Mouse (Mus musculus) thymus, adult 2 months (tissue): ENCODE data around the gene Rbp2. TPM values are rescaled to one million over a fixed set of nuclear protein-coding genes. Genes with fewer than 3 reads are reported as not detected.

Experiments
- DNase-seq: peaks from one replicate; pipeline ENCODE4 v3.0.0; 2021
- H3K27ac ChIP-seq: fragments of 200-500 bp; 2 replicates; pipeline ENCODE4 v1.5.1; 2012; ENCODE audit warnings: low read length, control low read depth; ENCODE audit not compliant: control insufficient read depth, insufficient read depth
- H3K27me3 ChIP-seq: fragments of 200-500 bp; 2 replicates; pipeline ENCODE4 v1.6.1; 2012; ENCODE audit warnings: mild to moderate bottlenecking, low read length, moderate library complexity, mixed read lengths; ENCODE audit not compliant: control insufficient read depth, insufficient read depth
- H3K36me3 ChIP-seq: fragments of 200-500 bp; 2 replicates; pipeline ENCODE4 v1.6.1; 2012; ENCODE audit warnings: mild to moderate bottlenecking, low read length, moderate library complexity; ENCODE audit not compliant: control insufficient read depth, insufficient read depth
- H3K4me1 ChIP-seq: fragments of 200-500 bp; replicated peaks from 2 replicates; pipeline ENCODE4 v1.6.1; 2012; ENCODE audit warnings: low read length; ENCODE audit not compliant: control insufficient read depth, insufficient read depth
- H3K4me3 ChIP-seq: fragments of 200-500 bp; 2 replicates; pipeline ENCODE4 v1.5.1; 2012; ENCODE audit warnings: mild to moderate bottlenecking, low read length, control low read depth, moderate library complexity; ENCODE audit not compliant: control insufficient read depth, insufficient read depth
- CTCF ChIP-seq: fragments of 200-500 bp; IDR thresholded peaks from 2 replicates; pipeline ENCODE4 v1.5.1; 2012; ENCODE audit warnings: mild to moderate bottlenecking, control low read depth, low read length, moderate library complexity, borderline replicate concordance; ENCODE audit not compliant: control insufficient read depth, poor library complexity, insufficient read depth; ENCODE audit errors: extremely low read depth
- POLR2A ChIP-seq: fragments of 200-500 bp; IDR thresholded peaks from 2 replicates; pipeline ENCODE4 v1.6.1; 2012; ENCODE audit warnings: mild to moderate bottlenecking, low read length, control low read depth, moderate library complexity; ENCODE audit not compliant: control insufficient read depth, poor library complexity, insufficient read depth; ENCODE audit errors: extremely low read depth
- WGBS: fragments of 180-500 bp; shearing (Covaris S2); methylation state at CpG from one replicate; pipeline ENCODE4 v1.1.7; 2018; 5-methylcytosine and 5-hydroxymethylcytosine counted together
- polyA plus RNA-seq: library from polyadenylated mRNA; depleted of rRNA; stranded (reverse); fragments of >200 nt; gene quantifications from 2 replicates; pipeline ENCODE4 v1.2.3, GENCODE M21; 2012

Gene Rbp2
- polyA plus RNA-seq, 1 experiment = 0.38 TPM

GRCm38 (mm10) chr9:98529776-98530175 lies 43.9 kb downstream of the Rbp2 start:
- WGBS = 90% methylated on average over 4 of the region's 4 CpGs
- Histone ChIP-seq H3K36me3 (no peaks in the 10 kb centered on the region), H3K4me1 (no peaks in the 10 kb centered on the region), H3K27ac (no peak overlapping the region), H3K27me3 (no peaks in the 10 kb centered on the region), H3K4me3 (no peak overlapping the region)
- no peak for TF ChIP-seq CTCF
- TF ChIP-seq POLR2A = no peak
- DNase-seq = no peak

DNA sequence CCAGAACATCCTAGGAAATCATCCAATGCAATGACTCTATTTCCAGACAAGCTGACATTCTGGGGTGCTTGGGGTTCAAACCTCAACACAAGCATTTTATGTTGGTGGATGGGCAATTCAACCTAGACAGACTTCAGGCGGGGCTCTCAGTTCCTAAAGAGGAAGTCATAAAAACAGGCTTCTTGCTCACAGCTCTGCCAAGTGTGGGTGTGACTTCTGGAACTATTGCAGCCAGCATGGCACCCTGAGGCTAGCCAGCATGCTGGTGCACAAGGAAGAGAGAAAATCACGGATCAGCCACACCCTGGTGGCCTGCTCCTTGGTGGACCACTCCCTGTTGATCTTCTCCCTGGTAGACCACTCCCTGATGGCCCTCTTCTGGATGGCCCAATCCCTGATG lies 45.1 kb downstream of the Rbp2 start:
- 25% methylated on average over 2 of the region's 2 CpGs for WGBS
- DNase-seq = no peak
- TF ChIP-seq POLR2A (no peak), CTCF (no peak)

DNA sequence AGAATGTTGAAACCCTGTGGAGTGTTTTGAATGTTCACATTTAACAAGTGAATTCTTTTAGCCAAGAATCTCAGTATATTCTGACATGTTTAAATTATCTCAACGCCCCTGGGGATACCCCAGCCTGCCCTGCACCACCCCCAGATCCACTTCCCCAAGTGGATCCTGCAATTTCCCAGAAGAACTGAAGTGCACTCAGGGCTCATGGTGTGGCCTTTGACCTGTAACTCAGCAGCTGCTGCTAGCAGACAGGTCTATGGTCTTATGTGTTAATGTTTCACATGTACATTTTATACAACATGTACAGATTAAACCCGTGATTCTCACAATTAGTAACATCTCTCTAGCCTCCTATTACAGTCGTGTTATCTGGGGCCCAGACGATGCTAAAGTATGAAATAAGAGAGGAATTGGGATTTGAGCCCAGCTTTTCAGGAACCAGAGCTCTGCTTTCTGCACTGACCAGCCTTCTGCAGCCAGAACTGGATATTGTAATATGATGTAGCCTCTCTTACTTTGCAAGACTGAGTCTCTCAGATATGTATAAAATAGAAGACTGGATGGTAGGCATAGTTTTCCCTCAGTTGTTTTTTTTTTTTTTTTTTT lies 48.9 kb downstream of the Rbp2 start:
- TF ChIP-seq CTCF = no peak
- no peak for TF ChIP-seq POLR2A
- no peaks in the 10 kb centered on the region for H3K4me1 ChIP-seq
- no peaks in the 10 kb centered on the region for H3K27me3 ChIP-seq
- no peaks in the 10 kb centered on the region for H3K36me3 ChIP-seq
- no peak overlapping the region for H3K4me3 ChIP-seq
- H3K27ac ChIP-seq = no peak overlapping the region
- WGBS = 89% methylated on average over 4 of the region's 4 CpGs
- no peak for DNase-seq

More for the DNA sequence above, 45.1 kb downstream of the Rbp2 start:
- H3K4me3 ChIP-seq = no peak overlapping the region
- H3K4me1 ChIP-seq = no peaks in the 10 kb centered on the region
- H3K36me3 ChIP-seq = no peaks in the 10 kb centered on the region
- no peak overlapping the region for H3K27ac ChIP-seq
- H3K27me3 ChIP-seq = no peaks in the 10 kb centered on the region

- no peak for TF ChIP-seq CTCF
- TF ChIP-seq POLR2A = no peak
Measured at GRCm38 (mm10) chr9:98535763-98536162, 49.8 kb downstream of the Rbp2 start.

DNA sequence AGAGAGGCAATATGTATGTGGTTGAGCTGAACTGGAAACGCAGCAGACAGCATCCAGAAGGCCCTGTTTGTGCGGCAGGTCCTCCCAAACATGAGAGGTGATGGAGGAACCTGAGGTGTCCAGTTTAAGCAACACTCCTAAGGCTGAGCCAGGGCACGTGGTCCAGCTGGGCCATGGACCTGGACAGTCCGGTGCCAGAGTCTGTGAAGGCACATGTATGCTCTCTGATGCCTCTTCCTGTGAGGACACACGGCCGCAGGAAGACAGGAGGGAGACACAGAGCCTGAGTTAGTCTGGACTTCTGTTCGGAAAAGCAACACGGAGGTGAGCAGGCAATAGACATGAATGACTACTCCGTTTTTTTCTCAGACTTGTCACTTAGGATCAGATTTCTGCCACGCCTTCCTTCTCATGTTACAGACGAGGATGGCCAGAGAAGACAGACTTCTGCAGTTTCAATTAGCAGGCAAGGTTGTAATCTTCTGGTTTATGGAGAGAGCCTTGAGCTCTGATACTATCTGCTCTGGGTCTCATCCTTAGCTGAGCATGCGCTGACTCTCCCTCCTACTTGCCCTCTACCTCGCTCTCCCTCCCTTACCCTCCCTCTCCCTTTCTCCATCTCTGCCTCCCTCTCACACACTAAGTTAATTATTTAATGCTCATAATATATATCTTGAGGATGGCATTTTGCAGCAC lies 52.2 kb downstream of the Rbp2 start:
- no peak overlapping the region for H3K4me3 ChIP-seq
- TF ChIP-seq CTCF (no peak), POLR2A (no peak)
- DNase-seq = no peak
- 86% methylated on average over 13 of the region's 13 CpGs for WGBS
- H3K27me3 ChIP-seq = no peaks in the 10 kb centered on the region
- no peak overlapping the region for H3K27ac ChIP-seq
- H3K4me1 ChIP-seq = no peaks in the 10 kb centered on the region
- H3K36me3 ChIP-seq = no peaks in the 10 kb centered on the region

More at GRCm38 (mm10) chr9:98535763-98536162, 49.8 kb downstream of the Rbp2 start:
- Histone ChIP-seq H3K4me1 (no peaks in the 10 kb centered on the region), H3K4me3 (no peak overlapping the region), H3K36me3 (no peaks in the 10 kb centered on the region), H3K27ac (no peak overlapping the region), H3K27me3 (no peaks in the 10 kb centered on the region)
- no peak for DNase-seq

DNA sequence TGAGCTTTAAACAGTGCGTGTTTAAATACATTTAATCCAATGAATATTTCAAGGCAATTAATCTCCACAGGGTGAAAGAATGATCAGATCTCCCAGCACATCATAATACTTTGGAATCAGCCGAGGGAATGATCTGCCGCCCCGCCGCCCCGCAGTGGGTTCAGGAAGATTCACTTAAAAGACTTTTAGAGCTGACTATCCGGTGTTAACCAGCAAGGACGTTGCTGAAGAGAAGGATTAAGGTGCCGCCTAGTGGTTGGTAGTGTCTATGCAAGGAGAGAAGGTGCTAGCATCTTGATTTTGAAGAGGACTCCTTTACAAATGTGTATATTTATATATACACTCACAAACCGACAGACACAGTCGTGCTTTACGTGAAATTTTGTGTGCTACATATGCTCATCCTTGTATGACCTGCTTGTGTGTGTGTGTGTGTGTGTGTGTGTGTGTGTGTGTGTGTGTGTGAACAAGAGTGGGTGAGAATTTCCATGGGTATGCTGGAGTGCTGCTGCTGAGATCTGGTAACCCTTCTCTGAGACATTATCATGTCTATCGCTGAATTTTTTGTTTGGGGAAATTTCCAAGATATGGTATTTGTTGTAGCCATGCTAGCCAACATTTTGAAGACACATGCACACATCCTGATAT lies 52.9 kb downstream of the Rbp2 start:
- H3K27ac ChIP-seq = no peak overlapping the region
- 9% methylated on average over 13 of the region's 13 CpGs for WGBS
- TF ChIP-seq POLR2A (no peak), CTCF (no peak)
- no peaks in the 10 kb centered on the region for H3K27me3 ChIP-seq
- H3K4me1 ChIP-seq = no peaks in the 10 kb centered on the region
- H3K4me3 ChIP-seq = no peak overlapping the region
- DNase-seq = peak; percentile 51
- H3K36me3 ChIP-seq = no peaks in the 10 kb centered on the region
